Mouse (Mus musculus) lung, postnatal 0 days (tissue): ENCODE measurements at regions not wholly inside any gene's neighbourhood (a gene's known extent, or its start where the extent isn't known, plus 50 kb on each side); places are given as distances from the start of the nearest gene placed in this dataset.

Experiments used
- CTCF ChIP-seq: IDR thresholded peaks from 2 replicates; pipeline ENCODE4 v1.5.1; 2016; ENCODE audit warnings: antibody characterized with exemption, mild to moderate bottlenecking
- EP300 ChIP-seq: IDR thresholded peaks from 2 replicates; pipeline ENCODE4 v1.6.1; 2016; ENCODE audit warnings: antibody characterized with exemption, mild to moderate bottlenecking, control low read depth

- TF ChIP-seq CTCF, result no peak
- TF ChIP-seq EP300, result no peak
These were observed 550.4 kb downstream of the Otol1 start for GRCm38 (mm10) chr3:70557821-70558220.
